Mouse (Mus musculus): ENCODE results near the gene Hykk. TPM values are rescaled to one million over a fixed set of nuclear protein-coding genes. Genes with fewer than 3 reads are reported as not detected.
A peak's percentile ranks its signal among the peaks of the same experiment; 100 is the strongest.
"Not testable (repeated sequence)": the region's sequence is repeated elsewhere in the genome, so short reads cannot be mapped to it uniquely, and the experiment has no call there.

The Hykk gene
- total RNA-seq (2021): 1 to 10 TPM; 5.7 to 6.3 TPM
- long read RNA-seq, experiment 1, partial matches to known transcripts: 0 of 3 reads
- long read RNA-seq, experiment 1, other reads (novel, unspliced or antisense): 3 of 3 reads
- long read RNA-seq, experiment 2, partial matches to known transcripts: 0 of 3 reads
- long read RNA-seq, experiment 2, other reads (novel, unspliced or antisense): 3 of 3 reads

DNA sequence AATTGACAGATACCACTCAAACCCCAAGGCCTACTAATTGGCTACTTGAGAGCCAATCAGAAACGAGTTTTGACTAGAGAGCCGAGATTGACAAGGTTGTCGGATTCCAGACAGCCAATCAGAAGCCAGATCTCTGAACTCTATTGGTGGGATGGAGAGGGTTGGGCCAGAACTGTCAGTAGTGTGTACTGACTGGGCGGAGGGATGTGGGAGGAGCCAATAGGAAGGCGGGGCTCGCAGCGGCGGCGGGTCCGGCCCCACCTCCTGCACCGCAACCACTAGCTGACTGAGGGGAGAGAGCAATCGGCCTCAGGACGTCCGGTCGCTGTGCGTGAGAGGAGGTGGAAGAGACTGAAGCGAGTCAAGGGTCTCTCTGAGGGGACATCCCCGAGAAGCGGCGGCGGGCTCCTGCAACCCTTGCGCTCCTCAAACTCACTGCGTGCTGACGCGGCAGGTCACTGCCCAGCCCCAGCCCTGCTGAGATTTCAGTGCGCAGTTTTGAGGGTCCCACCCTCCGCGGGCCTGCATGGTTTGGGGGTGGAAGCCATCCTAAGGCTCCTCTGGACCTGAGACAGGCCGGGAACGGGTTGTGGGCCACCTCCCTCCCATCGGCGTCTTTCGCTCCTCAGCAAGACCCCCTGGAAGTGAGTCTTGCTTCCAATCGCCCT, at the start of gene Hykk:
TSS of gene Hykk (plus strand) at position 274 of the 668 bp plus-strand sequence.
- peak; percentile 44 to 67 for DNase-seq (ENCODE audit: low spot score in 2 of 2)

DNA sequence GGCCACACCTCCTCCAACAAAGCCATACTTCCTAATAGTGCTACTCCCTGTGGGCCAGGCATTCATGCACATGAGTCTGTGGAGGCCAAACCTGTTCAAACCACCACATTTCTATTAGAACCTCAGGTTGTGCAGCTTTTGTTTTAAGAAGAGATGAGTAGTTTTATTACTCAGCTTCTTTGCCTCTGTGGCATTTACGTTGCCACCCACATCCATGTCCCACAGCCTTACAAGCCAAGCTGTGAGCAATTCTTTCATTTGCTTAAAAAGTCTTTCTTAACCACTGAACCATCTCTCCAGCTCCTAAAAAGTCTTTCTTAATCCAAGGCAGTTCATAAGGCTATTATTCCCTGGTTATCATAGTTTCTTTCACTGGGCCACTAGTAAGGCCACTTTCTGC, 38.3 kb upstream of the Hykk start:
- no peak for DNase-seq (ENCODE audit: low spot score in 2 of 2)

DNA sequence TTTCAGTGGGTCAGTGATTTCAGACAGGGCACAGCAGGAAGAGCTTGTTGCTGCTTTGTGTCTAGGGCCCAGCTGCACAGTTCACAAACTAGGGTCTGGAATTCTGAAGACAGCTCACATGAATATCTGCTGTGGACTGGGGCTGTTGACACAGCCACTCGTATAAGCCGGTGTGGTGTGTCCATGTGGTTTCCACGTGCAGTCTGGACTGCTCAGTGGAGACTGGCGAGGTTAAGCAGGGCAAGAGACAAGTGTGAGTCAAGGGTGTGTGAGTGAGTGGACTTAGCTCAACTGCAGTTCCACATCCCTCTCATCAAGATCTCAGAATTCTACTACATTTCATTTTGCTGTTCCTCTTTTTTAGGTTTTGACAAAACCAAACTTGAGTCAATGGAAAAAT, 25.0 kb upstream of the Hykk start:
- DNase-seq (ENCODE audit: low spot score in 2 of 2): no peak

DNA sequence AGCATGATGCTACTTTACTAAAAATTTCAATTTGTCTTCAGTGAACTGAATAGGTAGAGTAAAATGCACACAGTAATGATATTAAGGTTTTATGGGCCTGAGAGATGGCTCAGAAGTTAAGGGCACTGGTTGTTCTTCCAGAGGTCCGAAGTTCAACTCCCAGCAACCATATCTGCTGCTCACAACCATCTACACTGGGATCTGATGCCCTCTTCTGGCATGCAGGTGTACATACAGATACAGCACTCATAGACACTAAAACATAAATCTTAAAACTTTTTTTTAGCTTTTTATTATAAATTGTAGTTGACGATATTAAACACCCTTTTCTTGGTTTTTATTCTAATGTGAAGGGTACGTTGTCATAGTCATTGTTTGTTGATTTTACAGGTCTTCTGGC, 20.0 kb upstream of the Hykk start:
- no peak for DNase-seq (ENCODE audit: low spot score in 2 of 2)

DNA sequence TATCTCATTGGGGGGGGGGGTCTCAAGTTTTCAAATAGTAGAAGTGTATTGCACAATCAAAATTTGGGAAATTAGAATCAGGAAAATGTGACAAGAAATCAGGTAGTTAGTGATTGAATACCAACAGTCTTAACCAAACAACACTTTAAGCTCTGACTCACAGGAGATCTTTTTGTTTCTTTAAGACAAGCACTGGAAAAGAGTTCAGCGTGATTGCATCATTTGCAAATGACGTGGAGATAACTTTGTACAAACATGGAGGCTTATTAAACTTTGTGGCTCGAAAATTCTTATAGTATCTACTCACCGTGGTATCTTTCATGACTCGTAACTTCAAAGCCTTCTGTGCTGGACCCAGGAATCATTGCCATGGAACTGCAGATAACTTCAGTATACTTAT, 7.6 kb upstream of the Hykk start:
- no peak for DNase-seq (ENCODE audit: low spot score in 2 of 2)

DNA sequence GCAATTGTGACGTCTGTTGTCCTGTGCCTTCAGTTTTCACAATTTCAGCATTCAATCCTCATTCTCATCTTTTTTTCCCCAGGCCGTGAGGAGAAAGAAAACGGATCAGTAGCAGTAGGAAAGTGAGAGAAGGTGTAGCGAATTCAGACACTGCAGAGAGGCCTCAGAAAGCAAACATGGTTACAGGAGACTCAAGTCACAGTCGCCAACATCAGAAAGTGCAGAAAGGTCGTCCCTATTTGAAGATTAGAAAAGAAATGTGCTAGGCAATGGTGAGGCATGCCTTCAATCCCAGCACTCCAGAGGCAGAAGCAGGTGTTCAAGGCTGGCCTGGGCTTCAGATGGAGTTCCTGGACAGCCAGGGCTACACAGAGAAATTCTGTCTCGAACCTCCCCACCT, 1.5 kb upstream of the Hykk start:
- no peak for DNase-seq (ENCODE audit: low spot score in 2 of 2)

DNA sequence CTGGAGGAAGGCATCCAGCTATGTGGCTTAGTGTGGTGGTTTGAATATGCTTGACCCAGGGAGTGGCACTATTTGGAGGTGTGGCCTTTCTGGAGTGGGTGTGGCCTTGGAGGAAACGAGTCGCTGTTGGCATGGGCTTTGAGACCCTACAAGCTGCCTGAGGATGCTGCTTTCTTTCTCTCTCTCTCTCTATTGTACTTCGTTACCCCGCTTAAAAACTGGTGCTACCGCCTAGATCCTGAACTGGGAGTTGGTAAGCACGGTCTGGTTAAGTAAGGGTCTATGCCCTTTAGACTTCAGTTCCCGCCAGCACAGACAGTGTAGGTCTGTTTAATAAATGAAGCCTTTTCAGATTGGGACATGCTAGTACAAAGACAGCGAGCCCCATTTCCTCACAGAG, 682 bp upstream of the Hykk start:
- no peak for DNase-seq (ENCODE audit: low spot score in 2 of 2)

DNA sequence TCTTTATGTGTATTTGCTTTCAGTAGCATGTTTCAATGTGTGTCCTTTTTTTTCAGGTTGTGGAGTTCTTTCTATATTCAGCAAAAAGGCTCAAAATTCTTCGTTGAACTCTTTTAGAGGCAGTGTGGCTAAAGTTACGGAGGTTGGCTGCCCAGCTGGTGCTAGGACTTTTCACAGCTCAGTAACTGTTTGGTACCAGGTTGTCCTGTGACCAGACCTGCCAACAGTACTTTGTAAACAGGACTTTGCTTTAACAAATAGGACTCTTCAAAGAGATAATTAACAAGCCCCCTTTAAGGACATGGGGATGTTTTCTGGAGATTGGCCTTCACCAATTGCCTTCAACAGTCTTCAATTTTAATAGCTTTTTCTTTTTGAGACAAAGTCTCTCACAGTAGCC, 1.1 kb downstream of the Hykk start:
- no peak for DNase-seq (ENCODE audit: low spot score in 2 of 2)

DNA sequence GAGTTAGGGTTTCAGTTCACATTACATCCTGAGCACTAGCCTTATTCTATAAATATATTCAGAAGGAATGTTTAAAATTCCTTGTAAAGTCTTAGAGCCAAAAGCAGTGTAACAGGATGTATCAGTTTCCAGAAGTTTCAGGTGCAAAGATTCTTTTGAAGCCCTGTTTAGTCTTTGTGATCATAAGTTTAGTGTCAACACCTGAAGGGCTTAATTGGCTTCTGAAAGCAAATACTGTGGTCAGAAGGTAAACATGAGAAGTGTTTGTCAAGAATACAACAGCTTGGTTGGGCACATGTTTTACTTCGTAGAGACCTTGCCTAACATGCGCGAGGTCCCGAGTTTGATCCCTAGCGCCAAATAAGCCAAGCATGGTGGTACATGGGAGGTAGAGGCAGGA, 1.7 kb downstream of the Hykk start:
- DNase-seq (ENCODE audit: low spot score in 2 of 2): no peak

DNA sequence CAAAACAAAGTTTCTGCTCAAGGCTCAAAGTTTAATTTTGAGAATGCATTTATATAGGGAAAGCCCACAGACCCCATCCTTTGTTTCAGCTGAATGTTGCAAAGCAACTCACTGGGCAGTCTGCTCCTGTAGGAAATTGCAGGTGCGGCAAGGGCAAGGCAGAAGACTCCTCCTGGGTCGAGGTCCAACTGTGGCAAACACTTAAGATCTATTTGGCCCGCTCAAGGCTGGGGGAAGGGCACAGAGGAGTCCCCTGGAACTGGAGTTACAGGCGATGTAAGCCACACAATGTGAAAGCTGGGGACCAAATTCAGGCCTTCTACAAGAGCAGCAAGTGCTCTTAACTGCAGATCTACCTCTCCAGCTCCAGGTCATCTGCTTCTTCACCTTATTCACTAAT, 2.9 kb downstream of the Hykk start:
- DNase-seq (ENCODE audit: low spot score in 2 of 2): no peak

DNA sequence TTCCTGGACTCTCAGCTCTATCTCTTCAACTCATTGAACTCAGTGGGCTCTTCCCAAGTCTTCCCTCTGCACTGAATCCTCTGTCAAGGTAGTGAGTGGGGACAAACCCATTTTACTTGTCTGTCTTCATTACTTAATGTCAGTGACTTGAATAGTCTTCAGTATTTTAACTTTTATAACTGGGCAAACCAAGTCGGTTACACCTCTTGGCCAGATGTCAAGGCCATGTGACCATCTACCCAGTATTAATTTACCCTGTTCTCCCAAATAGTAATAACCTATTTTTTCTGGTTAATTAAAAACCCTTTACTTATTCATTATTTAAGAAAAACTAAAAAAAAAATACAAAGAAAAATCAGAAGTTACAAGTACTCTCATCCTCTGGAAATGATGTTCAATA, 13.7 kb downstream of the Hykk start:
- DNase-seq (ENCODE audit: low spot score in 2 of 2): no peak

DNA sequence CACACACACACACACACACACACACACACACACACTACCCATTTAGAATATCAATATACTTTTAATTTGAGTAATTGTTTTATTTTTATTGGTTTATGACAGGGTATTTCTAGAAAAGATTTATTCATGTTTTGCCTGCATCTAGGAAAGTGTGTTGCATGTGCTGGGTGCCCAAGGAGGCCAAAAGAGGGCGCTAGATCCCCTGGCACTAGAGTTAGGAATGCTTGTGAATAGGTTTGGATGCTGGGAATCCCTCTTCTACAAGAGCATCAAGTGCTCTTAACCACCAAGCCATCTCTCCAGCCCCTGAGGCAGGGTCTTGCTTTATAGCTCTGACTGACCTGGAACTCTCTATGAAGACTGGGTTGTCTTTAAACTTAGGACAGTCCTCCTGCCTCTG, 14.7 kb downstream of the Hykk start:
- no peak for DNase-seq (ENCODE audit: low spot score in 2 of 2)

DNA sequence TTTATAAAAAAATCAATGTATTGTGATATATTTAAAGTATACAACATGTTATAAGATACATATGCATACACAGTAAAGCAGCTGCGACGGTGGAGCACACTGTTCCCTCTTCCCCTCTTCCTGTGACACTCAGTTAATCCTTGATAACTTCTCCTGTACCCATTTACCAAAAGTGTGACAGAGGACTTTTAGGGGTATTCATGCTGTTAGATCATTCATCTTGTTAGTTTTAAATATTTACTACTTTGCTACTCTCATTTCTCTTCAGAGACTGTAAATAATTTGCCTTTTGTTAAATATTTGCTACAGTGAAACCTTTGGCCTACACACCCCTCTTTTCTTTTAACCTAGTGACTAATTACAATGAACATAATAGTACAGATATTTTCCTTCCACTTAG, 15.3 kb downstream of the Hykk start:
- DNase-seq (ENCODE audit: low spot score in 2 of 2): no peak

DNA sequence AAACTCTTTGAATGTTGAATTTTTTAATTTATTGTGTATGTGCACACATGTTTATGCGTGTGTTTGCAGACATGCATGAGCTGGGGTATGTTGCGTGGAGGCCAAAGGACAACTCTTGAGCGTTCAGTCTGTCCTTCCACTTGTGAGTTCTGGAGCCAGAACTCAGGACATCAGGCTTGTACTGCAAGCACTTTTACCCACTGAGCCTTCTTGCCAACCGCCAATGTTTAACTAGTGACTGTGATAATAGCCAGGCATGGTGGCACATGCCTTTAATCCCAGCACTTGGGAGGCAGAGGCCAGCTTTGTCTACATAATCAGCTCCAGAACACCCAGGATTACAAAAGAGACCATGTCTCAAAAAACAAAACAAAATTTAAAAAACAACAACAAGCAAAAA, 25.0 kb downstream of the Hykk start:
- DNase-seq (ENCODE audit: low spot score in 2 of 2): no peak

DNA sequence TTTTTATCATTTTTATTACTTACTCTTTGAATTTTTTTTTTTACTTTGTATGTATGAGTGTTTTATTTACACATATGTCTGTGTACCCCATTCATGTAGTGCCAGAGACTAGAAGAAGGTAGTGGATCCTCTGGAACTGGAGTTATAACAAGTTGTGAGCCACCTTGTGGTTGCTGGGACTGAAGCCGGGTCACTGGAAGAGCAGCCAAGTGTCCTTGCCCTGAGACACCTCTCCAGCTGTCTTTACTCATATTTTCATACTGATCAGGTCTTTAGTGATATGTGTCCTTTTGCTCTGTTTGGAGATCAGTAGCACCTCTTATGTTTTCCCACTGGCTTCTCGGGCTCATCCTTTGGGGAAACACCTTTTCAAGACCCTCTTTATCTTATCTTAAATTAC, 27.4 kb downstream of the Hykk start:
- DNase-seq (ENCODE audit: low spot score in 2 of 2): no peak

DNA sequence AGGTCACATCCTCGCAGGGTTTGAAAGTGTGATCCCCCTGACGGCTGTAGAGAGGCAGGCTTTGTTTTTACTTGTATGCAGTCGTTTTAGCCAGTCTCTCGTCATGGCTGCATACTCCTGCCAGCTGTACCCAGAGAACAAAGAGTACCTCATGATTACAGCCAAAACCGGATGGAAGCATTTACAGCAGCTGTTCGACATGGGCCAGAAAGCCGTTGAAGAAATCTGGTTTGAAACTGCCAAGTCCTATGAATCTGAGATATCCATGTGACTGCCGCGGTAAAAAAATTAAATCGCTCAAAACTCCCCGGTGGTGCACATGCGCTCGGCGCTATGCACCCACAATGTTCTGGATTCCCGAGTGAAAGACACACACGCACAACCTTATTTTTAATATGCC, 29.2 kb downstream of the Hykk start:
- DNase-seq (ENCODE audit: low spot score in 2 of 2): no peak

DNA sequence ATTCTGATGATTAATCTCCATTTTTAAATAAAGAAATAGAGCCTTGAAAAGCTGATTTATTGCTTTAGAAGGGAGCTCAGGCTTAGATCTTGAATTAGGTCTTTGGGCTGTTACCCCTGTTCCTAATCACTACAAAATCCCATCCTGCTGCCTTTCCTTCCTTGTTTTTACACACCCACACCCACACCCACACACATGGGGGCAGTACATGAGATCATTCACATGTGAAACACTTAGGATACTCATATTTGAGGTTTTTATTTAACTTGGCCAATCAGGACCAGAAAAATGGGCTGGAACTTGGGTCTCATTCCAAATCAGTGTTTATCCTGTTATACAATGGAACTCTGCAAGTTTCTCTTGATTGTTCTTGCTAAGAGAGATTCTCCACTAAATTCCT, 32.4 kb downstream of the Hykk start:
- DNase-seq (ENCODE audit: low spot score in 2 of 2): no peak

DNA sequence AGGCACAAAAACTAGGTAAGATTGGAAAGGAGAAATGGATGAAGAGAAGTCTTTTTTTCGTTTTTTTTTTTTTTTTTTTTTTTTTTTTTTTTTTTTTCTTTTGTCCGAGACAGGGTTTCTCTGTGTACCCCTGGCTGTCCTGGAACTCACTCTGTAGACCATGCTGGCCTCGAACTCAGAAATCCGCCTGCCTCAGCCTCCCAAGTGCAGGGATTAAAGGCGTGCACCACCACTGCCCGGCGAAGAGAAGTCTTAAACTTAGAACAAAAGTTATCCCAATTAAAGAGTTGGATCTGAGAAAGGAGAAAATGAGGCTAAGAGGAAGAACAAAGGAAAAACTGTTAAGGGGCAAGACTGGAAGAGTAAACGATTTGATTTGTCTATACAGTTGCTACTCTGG, 33.1 kb downstream of the Hykk start:
- not testable (repeated sequence) for DNase-seq (ENCODE audit: low spot score in 2 of 2)

DNA sequence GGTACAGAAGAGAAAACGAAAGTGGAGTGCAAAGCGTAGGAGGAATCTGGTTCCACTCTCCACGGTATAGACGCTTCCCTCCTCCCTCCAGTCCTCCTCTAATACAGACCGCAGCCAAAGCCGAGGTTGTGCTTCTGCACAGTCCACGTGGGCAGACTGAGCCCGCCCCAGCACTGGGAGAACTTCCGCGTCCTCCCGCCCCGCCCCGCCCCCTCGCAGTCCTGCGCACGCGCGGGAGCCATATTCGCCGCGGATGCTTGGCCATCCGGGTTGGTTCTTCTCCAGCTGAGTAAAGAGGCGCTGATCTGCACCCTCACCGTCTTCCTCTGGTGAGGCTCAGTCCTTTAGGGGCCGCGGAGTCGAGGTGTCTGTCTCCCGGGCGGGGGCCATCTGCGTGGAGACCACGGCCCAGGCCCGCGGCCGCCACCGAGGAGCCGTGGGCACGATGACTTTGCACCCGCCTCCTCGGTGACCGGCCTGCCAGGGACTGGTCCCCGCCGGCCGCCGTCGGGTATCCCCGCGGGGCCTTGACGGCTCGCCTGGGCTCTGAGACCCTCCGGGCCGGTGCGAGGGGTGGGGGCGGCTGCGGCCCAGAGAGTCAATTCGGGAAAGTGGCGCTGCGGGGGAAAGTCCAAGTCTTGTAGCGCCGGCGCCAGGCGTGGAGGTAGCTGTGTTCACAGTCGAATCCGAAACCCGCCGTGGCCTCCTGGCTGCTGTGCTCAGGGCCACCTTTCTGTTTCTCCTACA, 33.7 kb downstream of the Hykk start, which contains the start of the genes Psma4 and AY074887:
TSS of gene Psma4 (plus strand) at position 216 of the 747 bp plus-strand sequence.
TSS of gene AY074887 (minus strand) at position 424 of the 747 bp plus-strand sequence.
- peak; percentile 84 for DNase-seq (ENCODE audit: low spot score in 2 of 2)

DNA sequence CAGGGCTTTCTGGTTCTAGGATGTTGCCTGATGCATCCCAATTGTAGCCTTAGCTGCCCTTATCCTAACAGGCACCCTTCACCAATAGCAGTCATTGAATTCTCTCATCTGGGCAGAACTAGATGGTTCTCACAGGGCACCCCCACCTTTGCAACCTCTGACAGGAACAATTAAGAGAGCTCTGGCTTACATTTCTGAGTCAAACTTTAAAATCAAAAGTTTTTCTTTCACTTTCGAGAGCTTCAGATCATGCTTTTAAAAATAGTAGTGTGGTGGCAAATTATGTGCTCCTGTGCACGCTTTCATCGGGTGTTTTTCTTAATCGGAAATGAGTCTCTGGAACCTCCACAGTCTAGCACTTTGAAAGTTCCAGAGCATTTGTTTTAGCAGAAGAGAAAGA, 44.0 kb downstream of the Hykk start:
- no peak for DNase-seq (ENCODE audit: low spot score in 2 of 2)

DNA sequence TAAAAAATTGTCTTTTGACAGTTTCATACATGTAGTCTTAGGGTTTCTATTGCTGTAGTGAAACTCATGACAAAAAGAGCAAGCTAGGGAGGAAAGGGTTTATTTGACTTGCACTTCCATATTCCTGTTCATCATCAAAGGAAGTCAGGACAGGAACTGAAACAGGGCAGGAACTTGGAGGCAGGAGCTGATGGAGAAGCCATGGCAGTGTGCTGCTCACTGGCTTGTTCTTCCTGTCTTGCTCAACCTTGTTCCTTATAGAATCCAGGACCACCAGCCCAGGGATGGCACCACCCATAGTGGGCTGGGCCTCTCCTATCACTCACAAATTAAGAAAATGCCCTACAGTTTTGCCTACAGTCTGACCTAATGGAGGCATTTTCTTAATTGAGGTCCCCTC, 46.6 kb downstream of the Hykk start:
- no peak for DNase-seq (ENCODE audit: low spot score in 2 of 2)

DNA sequence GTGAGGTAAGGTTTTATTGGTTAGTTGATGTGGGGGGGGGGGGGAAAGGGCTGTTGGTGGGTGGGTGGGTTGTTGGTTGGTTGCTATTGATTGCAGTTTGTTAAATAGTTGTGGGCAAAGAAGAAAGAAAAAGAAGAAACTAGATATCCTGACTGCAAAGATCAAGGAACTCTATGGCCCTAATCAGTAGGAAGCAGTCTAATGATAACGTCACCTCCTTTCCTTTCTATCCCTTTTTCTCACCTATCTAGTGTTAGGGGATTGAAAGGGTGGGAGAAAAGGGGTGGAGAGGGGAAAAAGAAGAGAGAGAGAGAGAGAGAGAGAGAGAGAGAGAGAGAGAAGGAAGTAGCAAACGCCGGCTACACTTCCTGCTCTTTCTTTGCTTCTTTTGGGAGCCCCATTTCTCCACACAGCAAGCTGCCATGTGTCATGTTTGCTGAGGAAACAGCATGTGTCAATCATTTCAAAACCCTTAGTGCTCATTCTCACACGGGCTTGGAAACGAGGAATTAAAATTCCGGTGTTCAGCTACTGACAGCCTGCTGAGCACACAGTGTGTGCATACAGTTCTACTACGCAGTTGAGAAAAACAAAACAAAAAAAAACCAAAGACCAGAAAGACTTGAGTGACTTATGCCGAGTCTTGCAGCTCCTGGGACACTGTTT, 53.0 kb downstream of the Hykk start:
- no peak for DNase-seq (ENCODE audit: low spot score in 2 of 2)

Data from adrenal gland, postnatal 4 days (tissue).